Mouse (Mus musculus): ENCODE results near the gene Ltbp3. TPM values are rescaled to one million over a fixed set of nuclear protein-coding genes. Genes with fewer than 3 reads are reported as not detected.

Gene Ltbp3
- polyA plus RNA-seq, 1 experiment from 2014 or later, result 22.3 TPM

- H3K27me3 ChIP-seq (ENCODE audit: insufficient read depth, low read length), result no peaks in the 10 kb centered on the region
- peaks cover 62% of the 10 kb centered on the region for H3K36me3 ChIP-seq (ENCODE audit: insufficient read depth, low read length)
- H3K9ac ChIP-seq (ENCODE audit: low read depth, low read length), result no peak overlapping the region
- H3K4me1 ChIP-seq (replicated peaks; ENCODE audit: insufficient read depth, low read length), result peaks cover 21% of the 10 kb centered on the region
- no peak overlapping the region for H3K4me2 ChIP-seq (ENCODE audit: low read length)
- peak; percentile 44 for DNase-seq (ENCODE audit: low spot score)
- ATAC-seq (replicated peaks; ENCODE audit: low FRiP score, low read depth), result peak; percentile 62
- 30% methylated on average over 41 of the region's 41 CpGs for WGBS
- H3K4me3 ChIP-seq (replicated peaks; ENCODE audit: low read depth, low read length), result no peak overlapping the region
- H3K27ac ChIP-seq, result no peak overlapping the region
- no peak for TF ChIP-seq CTCF (IDR thresholded peaks at IDR 0.05; ENCODE audit: low read depth)
- H3K9me3 ChIP-seq (replicated peaks; ENCODE audit: low read length), result no peaks in the 10 kb centered on the region
Observed at GRCm38 (mm10) chr19:5695849-5696462, 44.7 kb upstream of the Ltbp3 start.

- DNase-seq (ENCODE audit: low spot score), result no peak
- Histone ChIP-seq H3K27me3 (ENCODE audit: insufficient read depth, low read length) (no peaks in the 10 kb centered on the region), H3K4me2 (ENCODE audit: low read length) (no peak within 1 kb of the TSS), H3K27ac (peak within 1 kb of the TSS; percentile 33), H3K4me3 (replicated peaks; ENCODE audit: low read depth, low read length) (no peak within 1 kb of the TSS), H3K4me1 (replicated peaks; ENCODE audit: insufficient read depth, low read length) (0 out of 2 replicates have a peak, but pooled peaks cover 6% of the 10 kb centered on the region), H3K9ac (ENCODE audit: low read depth, low read length) (no peak within 1 kb of the TSS), H3K9me3 (replicated peaks; ENCODE audit: low read length) (no peaks in the 10 kb centered on the region), H3K36me3 (ENCODE audit: insufficient read depth, low read length) (peaks cover 34% of the 10 kb centered on the region)
- ATAC-seq (replicated peaks; ENCODE audit: low FRiP score, low read depth), result no peak
- WGBS, result 71% methylated on average over 17 of the region's 17 CpGs
- TF ChIP-seq CTCF (IDR thresholded peaks at IDR 0.05; ENCODE audit: low read depth), result no peak
Observed at GRCm38 (mm10) chr19:5704163-5704800, 36.4 kb upstream of the Ltbp3 start, which contains the start of gene Kcnk7. Gene Kcnk7, plus strand, starts transcription at chr19:5704367.

GRCm38 (mm10) chr19:5704801-5705571 lies 35.7 kb upstream of the Ltbp3 start:
- Histone ChIP-seq H3K4me3 (replicated peaks; ENCODE audit: low read depth, low read length) (no peak overlapping the region), H3K9me3 (replicated peaks; ENCODE audit: low read length) (no peaks in the 10 kb centered on the region), H3K4me1 (replicated peaks; ENCODE audit: insufficient read depth, low read length) (0 out of 2 replicates have a peak, but pooled peaks cover 6% of the 10 kb centered on the region), H3K36me3 (ENCODE audit: insufficient read depth, low read length) (peaks cover 33% of the 10 kb centered on the region), H3K9ac (ENCODE audit: low read depth, low read length) (no peak overlapping the region), H3K27ac (peak overlapping the region; percentile 33), H3K4me2 (ENCODE audit: low read length) (no peak overlapping the region), H3K27me3 (ENCODE audit: insufficient read depth, low read length) (no peaks in the 10 kb centered on the region)
- no peak for TF ChIP-seq CTCF (IDR thresholded peaks at IDR 0.05; ENCODE audit: low read depth)
- DNase-seq (ENCODE audit: low spot score) (peak; percentile 77), ATAC-seq (replicated peaks; ENCODE audit: low FRiP score, low read depth) (peak; percentile 55; the same call in 1 of the 2 replicates)
- 37% methylated on average over 10 of the region's 10 CpGs for WGBS

DNA sequence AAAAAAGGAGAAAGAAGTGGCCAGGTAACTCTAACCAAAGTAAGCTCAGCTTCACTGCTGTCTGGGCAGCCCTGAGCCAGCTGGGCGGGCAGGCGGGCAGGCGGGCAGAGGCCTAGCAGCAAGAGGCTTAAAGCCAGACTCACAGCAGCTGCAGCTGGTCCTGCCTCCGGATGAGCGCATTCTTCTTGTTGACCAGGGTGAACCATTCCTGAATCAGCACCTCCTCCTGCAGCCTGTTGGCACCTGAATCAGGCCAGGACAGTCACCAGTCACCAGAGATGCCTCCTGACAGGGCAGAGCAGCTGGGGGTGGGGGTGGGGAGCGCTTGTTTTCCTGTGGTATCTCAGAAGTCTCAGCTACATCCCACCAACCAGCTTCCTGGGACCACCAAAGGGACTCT lies 30.6 kb upstream of the Ltbp3 start:
- ATAC-seq (replicated peaks; ENCODE audit: low FRiP score, low read depth), result no peak
- TF ChIP-seq CTCF (IDR thresholded peaks at IDR 0.05; ENCODE audit: low read depth), result no peak
- Histone ChIP-seq H3K4me1 (replicated peaks; ENCODE audit: insufficient read depth, low read length) (peaks cover 3% of the 10 kb centered on the region; the same call in 1 of the 2 replicates), H3K36me3 (ENCODE audit: insufficient read depth, low read length) (peaks cover 14% of the 10 kb centered on the region; the same call in 1 of the 2 replicates), H3K27ac (no peak overlapping the region), H3K27me3 (ENCODE audit: insufficient read depth, low read length) (no peaks in the 10 kb centered on the region), H3K9ac (ENCODE audit: low read depth, low read length) (no peak overlapping the region), H3K4me3 (replicated peaks; ENCODE audit: low read depth, low read length) (no peak overlapping the region), H3K9me3 (replicated peaks; ENCODE audit: low read length) (no peaks in the 10 kb centered on the region), H3K4me2 (ENCODE audit: low read length) (no peak overlapping the region)
- 91% methylated on average over 6 of the region's 6 CpGs for WGBS
- no peak for DNase-seq (ENCODE audit: low spot score)

DNA sequence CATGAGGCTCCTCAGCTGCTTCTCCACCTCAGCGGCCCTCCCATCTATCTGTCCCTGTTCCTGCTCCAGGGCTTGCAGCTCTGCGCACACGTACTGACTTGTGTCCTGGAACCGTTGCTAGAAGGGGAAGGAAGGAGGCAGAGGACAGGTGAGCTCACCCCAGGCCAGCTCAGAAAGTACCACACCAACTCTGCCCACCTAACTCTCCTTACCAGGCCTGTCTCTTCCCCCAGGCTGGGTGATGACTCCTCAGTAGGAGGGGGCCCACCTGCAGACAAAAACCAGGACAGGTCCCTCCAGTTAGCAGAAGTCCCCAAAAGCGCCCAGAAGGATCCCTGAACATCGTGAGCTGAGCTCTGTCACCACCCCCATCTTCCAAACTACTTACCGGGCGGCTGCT lies 30.1 kb upstream of the Ltbp3 start:
- no peak overlapping the region for H3K27ac ChIP-seq
- H3K9ac ChIP-seq (ENCODE audit: low read depth, low read length), result no peak overlapping the region
- ATAC-seq (replicated peaks; ENCODE audit: low FRiP score, low read depth) (no peak), DNase-seq (ENCODE audit: low spot score) (no peak)
- H3K36me3 ChIP-seq (ENCODE audit: insufficient read depth, low read length), result peaks cover 14% of the 10 kb centered on the region; the same call in 1 of the 2 replicates
- peaks cover 3% of the 10 kb centered on the region; the same call in 1 of the 2 replicates for H3K4me1 ChIP-seq (replicated peaks; ENCODE audit: insufficient read depth, low read length)
- no peak for TF ChIP-seq CTCF (IDR thresholded peaks at IDR 0.05; ENCODE audit: low read depth)
- H3K9me3 ChIP-seq (replicated peaks; ENCODE audit: low read length), result no peaks in the 10 kb centered on the region
- 86% methylated on average over 8 of the region's 8 CpGs for WGBS
- H3K27me3 ChIP-seq (ENCODE audit: insufficient read depth, low read length), result no peaks in the 10 kb centered on the region
- H3K4me3 ChIP-seq (replicated peaks; ENCODE audit: low read depth, low read length), result no peak overlapping the region
- H3K4me2 ChIP-seq (ENCODE audit: low read length), result no peak overlapping the region

- no peaks in the 10 kb centered on the region for H3K27me3 ChIP-seq (ENCODE audit: insufficient read depth, low read length)
- H3K9ac ChIP-seq (ENCODE audit: low read depth, low read length), result no peak overlapping the region
- H3K9me3 ChIP-seq (replicated peaks; ENCODE audit: low read length), result no peaks in the 10 kb centered on the region
- ATAC-seq (replicated peaks; ENCODE audit: low FRiP score, low read depth), result no peak
- H3K4me3 ChIP-seq (replicated peaks; ENCODE audit: low read depth, low read length), result no peak overlapping the region
- H3K4me2 ChIP-seq (ENCODE audit: low read length), result no peak overlapping the region
- peak; percentile 87 for TF ChIP-seq CTCF (IDR thresholded peaks at IDR 0.05; ENCODE audit: low read depth)
- no peak overlapping the region for H3K27ac ChIP-seq
- H3K36me3 ChIP-seq (ENCODE audit: insufficient read depth, low read length), result peaks cover 14% of the 10 kb centered on the region; the same call in 1 of the 2 replicates
- DNase-seq (ENCODE audit: low spot score), result peak; percentile 88
- H3K4me1 ChIP-seq (replicated peaks; ENCODE audit: insufficient read depth, low read length), result peaks cover 3% of the 10 kb centered on the region; the same call in 1 of the 2 replicates
- WGBS, result 16% methylated on average over 3 of the region's 3 CpGs
Observed at GRCm38 (mm10) chr19:5711218-5711617, 29.5 kb upstream of the Ltbp3 start.
